Mouse (Mus musculus): ENCODE measurements around the gene Zzz3. TPM values are rescaled to one million over a fixed set of nuclear protein-coding genes. Genes with fewer than 3 reads are reported as not detected.

Zzz3 gene
- polyA plus RNA-seq, 1 experiment = 14.4 TPM

GRCm38 (mm10) chr3:152464462-152464861, 69.2 kb downstream of the Zzz3 start:
- no peak overlapping the region for H3K27ac ChIP-seq (ENCODE audit: insufficient read depth, low read length)
- no peaks in the 10 kb centered on the region for H3K36me3 ChIP-seq (ENCODE audit: control insufficient read depth, insufficient read depth, low read length)
- no peak for DNase-seq (ENCODE audit: low read depth in 1 of 2, low spot score in 2 of 2)
- 94% methylated on average over 3 of the region's 3 CpGs for WGBS
- no peak overlapping the region for H3K4me3 ChIP-seq (ENCODE audit: extremely low read depth, insufficient read depth, insufficient read length)
- H3K27me3 ChIP-seq (ENCODE audit: control insufficient read depth, insufficient read depth, low read length) = no peaks in the 10 kb centered on the region
- TF ChIP-seq POLR2A (IDR thresholded peaks at IDR 0.05; ENCODE audit: low read depth, low read length) (no peak), CTCF (IDR thresholded peaks at IDR 0.05; ENCODE audit: extremely low read depth, insufficient read depth, insufficient read length, insufficient replicate concordance) (no peak)
- H3K4me1 ChIP-seq (ENCODE audit: control insufficient read depth, insufficient read depth, insufficient read length) = no peaks in the 10 kb centered on the region

- 91% methylated on average over 6 of the region's 6 CpGs for WGBS
- DNase-seq (ENCODE audit: low read depth in 1 of 2, low spot score in 2 of 2) = no peak
- TF ChIP-seq POLR2A (IDR thresholded peaks at IDR 0.05; ENCODE audit: low read depth, low read length) = no peak
- TF ChIP-seq CTCF (IDR thresholded peaks at IDR 0.05; ENCODE audit: extremely low read depth, insufficient read depth, insufficient read length, insufficient replicate concordance) = no peak
Observed at GRCm38 (mm10) chr3:152465338-152465737, 70.1 kb downstream of the Zzz3 start.

GRCm38 (mm10) chr3:152466849-152467248, 71.6 kb downstream of the Zzz3 start:
- H3K27ac ChIP-seq (ENCODE audit: insufficient read depth, low read length) = no peak overlapping the region
- 82% methylated on average over 9 of the region's 9 CpGs for WGBS
- H3K4me1 ChIP-seq (ENCODE audit: control insufficient read depth, insufficient read depth, insufficient read length) = no peaks in the 10 kb centered on the region
- no peaks in the 10 kb centered on the region for H3K27me3 ChIP-seq (ENCODE audit: control insufficient read depth, insufficient read depth, low read length)
- DNase-seq (ENCODE audit: low read depth in 1 of 2, low spot score in 2 of 2) = no peak
- TF ChIP-seq CTCF (IDR thresholded peaks at IDR 0.05; ENCODE audit: extremely low read depth, insufficient read depth, insufficient read length, insufficient replicate concordance) = no peak
- TF ChIP-seq POLR2A (IDR thresholded peaks at IDR 0.05; ENCODE audit: low read depth, low read length) = no peak
- H3K36me3 ChIP-seq (ENCODE audit: control insufficient read depth, insufficient read depth, low read length) = no peaks in the 10 kb centered on the region
- H3K4me3 ChIP-seq (ENCODE audit: extremely low read depth, insufficient read depth, insufficient read length) = no peak overlapping the region

More at GRCm38 (mm10) chr3:152465338-152465737, 70.1 kb downstream of the Zzz3 start:
- no peaks in the 10 kb centered on the region for H3K4me1 ChIP-seq (ENCODE audit: control insufficient read depth, insufficient read depth, insufficient read length)
- H3K36me3 ChIP-seq (ENCODE audit: control insufficient read depth, insufficient read depth, low read length) = no peaks in the 10 kb centered on the region
- H3K4me3 ChIP-seq (ENCODE audit: extremely low read depth, insufficient read depth, insufficient read length) = no peak overlapping the region
- no peaks in the 10 kb centered on the region for H3K27me3 ChIP-seq (ENCODE audit: control insufficient read depth, insufficient read depth, low read length)
- no peak overlapping the region for H3K27ac ChIP-seq (ENCODE audit: insufficient read depth, low read length)

DNA sequence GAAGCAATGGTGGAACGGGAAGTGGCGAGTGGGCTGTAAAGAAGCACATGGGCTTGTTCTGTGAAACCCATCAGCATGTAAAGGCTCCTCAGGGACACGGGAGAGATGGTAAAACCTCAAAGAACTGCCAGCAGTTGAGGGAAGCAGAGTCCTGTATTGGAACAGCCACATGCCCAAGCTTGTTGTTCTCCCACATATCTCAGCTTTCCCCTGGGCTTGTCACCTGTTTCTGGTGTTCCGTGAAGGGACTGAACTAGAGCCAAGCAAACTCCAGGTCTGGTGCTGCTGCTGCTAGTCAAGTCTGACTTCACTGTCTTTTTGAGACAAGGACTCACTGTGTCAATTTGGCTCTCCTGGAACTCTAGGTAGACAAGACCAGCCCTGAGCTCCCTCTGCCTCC, 72.0 kb downstream of the Zzz3 start:
- WGBS = 83% methylated on average over 4 of the region's 4 CpGs

GRCm38 (mm10) chr3:152468032-152468431, 72.8 kb downstream of the Zzz3 start:
- WGBS = 88% methylated on average over 8 of the region's 8 CpGs
- Histone ChIP-seq H3K36me3 (ENCODE audit: control insufficient read depth, insufficient read depth, low read length) (no peaks in the 10 kb centered on the region), H3K27me3 (ENCODE audit: control insufficient read depth, insufficient read depth, low read length) (no peaks in the 10 kb centered on the region), H3K4me3 (ENCODE audit: extremely low read depth, insufficient read depth, insufficient read length) (no peak overlapping the region), H3K27ac (ENCODE audit: insufficient read depth, low read length) (no peak overlapping the region), H3K4me1 (ENCODE audit: control insufficient read depth, insufficient read depth, insufficient read length) (no peaks in the 10 kb centered on the region)
- no peak for DNase-seq (ENCODE audit: low read depth in 1 of 2, low spot score in 2 of 2)
- TF ChIP-seq POLR2A (IDR thresholded peaks at IDR 0.05; ENCODE audit: low read depth, low read length) (no peak), CTCF (IDR thresholded peaks at IDR 0.05; ENCODE audit: extremely low read depth, insufficient read depth, insufficient read length, insufficient replicate concordance) (no peak)

More for the DNA sequence above, 72.0 kb downstream of the Zzz3 start:
- no peak overlapping the region for H3K27ac ChIP-seq (ENCODE audit: insufficient read depth, low read length)
- H3K4me1 ChIP-seq (ENCODE audit: control insufficient read depth, insufficient read depth, insufficient read length) = no peaks in the 10 kb centered on the region
- no peaks in the 10 kb centered on the region for H3K27me3 ChIP-seq (ENCODE audit: control insufficient read depth, insufficient read depth, low read length)
- H3K36me3 ChIP-seq (ENCODE audit: control insufficient read depth, insufficient read depth, low read length) = no peaks in the 10 kb centered on the region
- H3K4me3 ChIP-seq (ENCODE audit: extremely low read depth, insufficient read depth, insufficient read length) = no peak overlapping the region
- DNase-seq (ENCODE audit: low read depth in 1 of 2, low spot score in 2 of 2) = no peak
- TF ChIP-seq CTCF (IDR thresholded peaks at IDR 0.05; ENCODE audit: extremely low read depth, insufficient read depth, insufficient read length, insufficient replicate concordance) = no peak
- TF ChIP-seq POLR2A (IDR thresholded peaks at IDR 0.05; ENCODE audit: low read depth, low read length) = no peak

DNA sequence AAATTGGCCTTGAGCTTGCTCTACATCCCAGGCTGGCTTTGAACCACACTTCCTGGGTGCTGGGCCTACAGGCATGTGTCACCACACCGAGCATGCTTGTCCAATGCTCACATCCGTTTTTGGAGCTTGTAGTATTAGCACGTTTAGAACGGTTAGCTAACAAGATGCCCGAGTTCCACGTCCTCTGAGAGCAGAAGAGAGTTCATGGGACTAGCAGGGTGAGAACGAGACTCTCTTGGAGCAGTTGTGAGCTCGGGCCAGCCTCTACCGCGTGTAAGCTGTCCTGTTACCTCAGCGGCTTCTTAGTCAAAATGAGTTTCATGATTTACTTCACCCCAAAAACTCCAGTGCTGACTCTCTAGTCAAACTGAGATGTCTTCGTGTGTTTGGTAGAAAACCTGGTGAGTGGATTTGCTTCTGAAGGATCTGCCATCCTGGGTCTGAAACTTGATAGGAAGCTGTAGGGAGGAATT, 73.3 kb downstream of the Zzz3 start:
- TF ChIP-seq POLR2A (IDR thresholded peaks at IDR 0.05; ENCODE audit: low read depth, low read length) (no peak), CTCF (IDR thresholded peaks at IDR 0.05; ENCODE audit: extremely low read depth, insufficient read depth, insufficient read length, insufficient replicate concordance) (no peak)
- Histone ChIP-seq H3K4me1 (ENCODE audit: control insufficient read depth, insufficient read depth, insufficient read length) (no peaks in the 10 kb centered on the region), H3K27ac (ENCODE audit: insufficient read depth, low read length) (no peak overlapping the region), H3K4me3 (ENCODE audit: extremely low read depth, insufficient read depth, insufficient read length) (no peak overlapping the region), H3K27me3 (ENCODE audit: control insufficient read depth, insufficient read depth, low read length) (no peaks in the 10 kb centered on the region), H3K36me3 (ENCODE audit: control insufficient read depth, insufficient read depth, low read length) (no peaks in the 10 kb centered on the region)
- WGBS = 80% methylated on average over 12 of the region's 12 CpGs
- DNase-seq (ENCODE audit: low read depth in 1 of 2, low spot score in 2 of 2) = no peak

DNA sequence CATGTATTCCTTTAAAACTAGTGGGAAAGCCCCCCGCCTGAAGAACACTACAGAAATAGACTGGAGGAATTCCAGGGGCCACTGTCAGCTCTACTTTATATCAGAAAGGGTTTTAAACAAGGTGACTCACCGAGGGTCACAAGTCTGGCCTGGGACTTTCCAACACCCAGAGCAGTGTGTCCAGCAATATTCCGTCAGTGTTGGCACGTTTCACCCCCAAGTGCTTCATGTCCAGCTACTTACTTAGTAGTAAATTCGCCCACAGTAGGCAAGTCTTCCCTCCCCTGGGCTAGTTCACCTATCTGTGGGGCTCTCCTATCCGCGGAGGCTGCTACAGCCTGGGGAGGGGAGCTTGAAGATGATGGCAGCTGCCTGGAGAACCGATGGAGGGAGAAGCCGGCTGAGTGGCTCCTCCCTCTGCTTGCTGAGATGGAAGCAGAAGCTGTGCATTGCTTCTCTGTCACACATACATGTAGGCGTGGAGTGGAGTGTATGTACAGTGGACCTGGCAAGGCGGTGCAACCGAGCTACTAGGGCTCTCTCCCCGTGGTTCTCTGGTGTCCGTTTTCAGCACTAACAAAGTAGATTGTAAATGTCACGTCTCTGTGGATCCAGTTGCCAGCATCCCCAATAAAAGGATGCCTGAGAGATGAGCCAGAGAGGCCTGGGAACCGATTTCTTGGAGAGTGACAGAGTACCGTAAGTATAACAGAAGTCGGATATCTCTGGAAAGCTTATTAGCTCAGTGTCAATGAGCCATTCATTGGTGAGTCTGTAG, 74.3 kb downstream of the Zzz3 start:
- no peak overlapping the region for H3K4me3 ChIP-seq (ENCODE audit: extremely low read depth, insufficient read depth, insufficient read length)
- WGBS = 80% methylated on average over 18 of the region's 18 CpGs
- H3K4me1 ChIP-seq (ENCODE audit: control insufficient read depth, insufficient read depth, insufficient read length) = no peaks in the 10 kb centered on the region
- no peaks in the 10 kb centered on the region for H3K36me3 ChIP-seq (ENCODE audit: control insufficient read depth, insufficient read depth, low read length)
- no peak for TF ChIP-seq CTCF (IDR thresholded peaks at IDR 0.05; ENCODE audit: extremely low read depth, insufficient read depth, insufficient read length, insufficient replicate concordance)
- TF ChIP-seq POLR2A (IDR thresholded peaks at IDR 0.05; ENCODE audit: low read depth, low read length) = no peak
- DNase-seq (ENCODE audit: low read depth in 1 of 2, low spot score in 2 of 2) = no peak
- H3K27me3 ChIP-seq (ENCODE audit: control insufficient read depth, insufficient read depth, low read length) = no peaks in the 10 kb centered on the region
- H3K27ac ChIP-seq (ENCODE audit: insufficient read depth, low read length) = 0 out of 2 replicates have a peak overlapping the region, but pooled peaks have one; percentile 13
